Mouse (Mus musculus) cortical plate, adult 2 months (tissue): ENCODE measurements at regions not wholly inside any gene's neighbourhood (a gene's known extent, or its start where the extent isn't known, plus 50 kb on each side); places are given as distances from the start of the nearest gene placed in this dataset.

Experiments
- CTCF ChIP-seq: fragments of 200-500 bp; IDR thresholded peaks from 2 replicates; pipeline ENCODE4 v1.5.1; 2011; ENCODE audit warnings: mild to moderate bottlenecking, control low read depth, low read length; ENCODE audit not compliant: insufficient read depth; ENCODE audit errors: extremely low read depth
- POLR2A ChIP-seq: fragments of 200-500 bp; IDR thresholded peaks from 2 replicates; pipeline ENCODE4 v1.6.1; 2011; ENCODE audit warnings: mild to moderate bottlenecking, low read length, control low read depth; ENCODE audit not compliant: insufficient read depth; ENCODE audit errors: extremely low read depth

DNA sequence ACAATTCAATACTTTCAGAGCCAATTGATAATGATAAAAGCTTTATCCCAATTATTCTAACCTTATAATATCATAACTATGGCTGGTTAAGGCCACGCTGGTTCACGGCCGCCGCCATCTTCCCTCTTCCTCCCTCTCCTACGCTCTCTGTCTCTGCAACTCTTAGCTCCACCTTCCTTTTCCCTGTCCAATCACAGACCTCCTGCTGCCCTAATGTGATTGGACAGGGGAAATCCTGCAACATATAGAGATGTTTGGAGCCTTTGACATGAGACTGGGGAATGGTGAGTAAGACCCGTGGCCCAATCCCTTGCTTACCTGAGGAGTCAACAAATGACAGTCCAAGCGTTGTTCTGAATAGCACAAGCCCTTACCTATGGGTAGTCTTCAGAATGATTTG is 79.8 kb upstream of the Pced1b start:
- no peak for TF ChIP-seq POLR2A
- TF ChIP-seq CTCF = no peak
